Mouse (Mus musculus) hindbrain, embryonic 16.5 days (tissue): Measurements from ENCODE around the gene Fryl. TPM values are rescaled to one million over a fixed set of nuclear protein-coding genes. Genes with fewer than 3 reads are reported as not detected.

Experiments used
- ATAC-seq: fragments of 200-750 bp; cut with Nextera tagmentation; 2 replicates; pipeline ENCODE4 v1.8.0; 2017; ENCODE audit warnings: moderate TSS enrichment, moderate library complexity
- H3K27ac ChIP-seq: fragments of 300-500 bp; sonication (generic); 2 replicates; pipeline ENCODE4 v1.5.1; 2014; ENCODE audit warnings: low read depth, mild to moderate bottlenecking, control low read depth, low read length, moderate library complexity
- H3K27me3 ChIP-seq: fragments of 300-500 bp; sonication (generic); replicated peaks from 2 replicates; pipeline ENCODE4 v1.6.1; 2014; ENCODE audit warnings: low read length; ENCODE audit not compliant: control insufficient read depth, insufficient read depth
- H3K36me3 ChIP-seq: fragments of 300-500 bp; sonication (generic); 2 replicates; pipeline ENCODE4 v1.6.1; 2014; ENCODE audit warnings: mild to moderate bottlenecking, low read length, moderate library complexity, mixed read lengths; ENCODE audit not compliant: control insufficient read depth, insufficient read depth
- H3K4me1 ChIP-seq: fragments of 300-500 bp; sonication (generic); 2 replicates; pipeline ENCODE4 v1.6.1; 2014; ENCODE audit warnings: low read depth, low read length; ENCODE audit not compliant: control insufficient read depth, insufficient read depth
- H3K4me2 ChIP-seq: fragments of 300-500 bp; sonication (generic); 2 replicates; pipeline ENCODE4 v1.6.1; 2014; ENCODE audit warnings: mild to moderate bottlenecking, low read length, control low read depth, moderate library complexity
- H3K4me3 ChIP-seq: fragments of 300-500 bp; sonication (generic); 2 replicates; pipeline ENCODE4 v1.5.1; 2014; ENCODE audit warnings: mild to moderate bottlenecking, low read length, control low read depth, moderate library complexity
- H3K9ac ChIP-seq: fragments of 300-500 bp; sonication (generic); 2 replicates; pipeline ENCODE4 v1.6.1; 2014; ENCODE audit warnings: low read depth, mild to moderate bottlenecking, control low read depth, low read length, moderate library complexity
- H3K9me3 ChIP-seq: fragments of 300-500 bp; sonication (generic); 2 replicates; pipeline ENCODE4 v1.6.1; 2014; ENCODE audit warnings: mild to moderate bottlenecking, low read length, moderate library complexity; ENCODE audit not compliant: control insufficient read depth
- WGBS: fragments of 180-500 bp; shearing (Covaris S2); extraction: QIAGEN DNeasy Blood & Tissue Kit; methylation state at CpG from one replicate; pipeline ENCODE4 v1.1.7; 2014; 5-methylcytosine and 5-hydroxymethylcytosine counted together
- polyA plus RNA-seq: library from polyadenylated mRNA; unstranded; fragments of >200 nt; fragmentation: Nextera tagmentation; extraction: Ambion mirVana; gene quantifications from 2 replicates; pipeline ENCODE4 v1.2.1, GENCODE M21; 2015

Fryl gene
- polyA plus RNA-seq, 1 experiment from 2014 or later: 29.3 TPM

DNA sequence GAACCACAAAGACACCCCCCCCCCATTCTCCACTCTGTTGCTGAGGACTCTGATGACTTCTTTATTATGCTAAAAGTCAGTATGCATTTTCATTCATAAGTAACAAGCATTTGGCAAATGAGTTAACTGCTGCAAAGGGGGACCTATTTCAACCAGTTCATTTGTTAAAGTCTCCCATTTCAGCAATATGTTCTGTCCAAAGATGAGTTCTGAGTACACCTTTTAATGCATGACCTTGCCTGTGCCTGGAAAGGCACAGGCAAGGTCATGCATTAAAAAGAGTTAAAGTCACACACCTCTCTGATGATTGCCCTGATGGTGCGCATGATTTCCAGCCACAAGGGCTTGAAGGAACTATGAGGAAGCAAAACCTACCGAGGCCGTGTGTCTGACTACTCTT, 36.7 kb downstream of the Fryl start:
- Histone ChIP-seq H3K4me3 (no peak overlapping the region), H3K9me3 (no peaks in the 10 kb centered on the region), H3K27ac (no peak overlapping the region), H3K4me2 (no peak overlapping the region), H3K4me1 (no peaks in the 10 kb centered on the region), H3K36me3 (peaks cover 4% of the 10 kb centered on the region), H3K27me3 (no peaks in the 10 kb centered on the region), H3K9ac (no peak overlapping the region)
- 90% methylated on average over 3 of the region's 3 CpGs for WGBS
- no peak for ATAC-seq

GRCm38 (mm10) chr5:73218065-73218464, 38.4 kb downstream of the Fryl start:
- H3K27me3 ChIP-seq: no peaks in the 10 kb centered on the region

GRCm38 (mm10) chr5:73217116-73217515, 39.3 kb downstream of the Fryl start:
- ATAC-seq: no peak
- Histone ChIP-seq H3K27me3 (no peaks in the 10 kb centered on the region), H3K4me2 (no peak overlapping the region), H3K9ac (no peak overlapping the region), H3K4me1 (no peaks in the 10 kb centered on the region), H3K27ac (no peak overlapping the region), H3K4me3 (no peak overlapping the region), H3K36me3 (peaks cover 4% of the 10 kb centered on the region), H3K9me3 (no peaks in the 10 kb centered on the region)
- WGBS: 100% methylated on average over 1 of the region's 1 CpGs

More at GRCm38 (mm10) chr5:73218065-73218464, 38.4 kb downstream of the Fryl start:
- Histone ChIP-seq H3K9ac (no peak overlapping the region), H3K9me3 (no peaks in the 10 kb centered on the region), H3K4me3 (no peak overlapping the region), H3K4me2 (no peak overlapping the region), H3K36me3 (peaks cover 4% of the 10 kb centered on the region), H3K4me1 (no peaks in the 10 kb centered on the region), H3K27ac (no peak overlapping the region)
- no peak for ATAC-seq
- WGBS: 90% methylated on average over 4 of the region's 4 CpGs

- Histone ChIP-seq H3K9ac (no peak overlapping the region), H3K4me3 (no peak overlapping the region), H3K4me2 (no peak overlapping the region), H3K36me3 (peaks cover 4% of the 10 kb centered on the region), H3K27me3 (no peaks in the 10 kb centered on the region), H3K9me3 (no peaks in the 10 kb centered on the region), H3K4me1 (no peaks in the 10 kb centered on the region), H3K27ac (no peak overlapping the region)
- 89% methylated on average over 9 of the region's 9 CpGs for WGBS
- no peak for ATAC-seq
Observed at GRCm38 (mm10) chr5:73216014-73216413, 40.4 kb downstream of the Fryl start.

DNA sequence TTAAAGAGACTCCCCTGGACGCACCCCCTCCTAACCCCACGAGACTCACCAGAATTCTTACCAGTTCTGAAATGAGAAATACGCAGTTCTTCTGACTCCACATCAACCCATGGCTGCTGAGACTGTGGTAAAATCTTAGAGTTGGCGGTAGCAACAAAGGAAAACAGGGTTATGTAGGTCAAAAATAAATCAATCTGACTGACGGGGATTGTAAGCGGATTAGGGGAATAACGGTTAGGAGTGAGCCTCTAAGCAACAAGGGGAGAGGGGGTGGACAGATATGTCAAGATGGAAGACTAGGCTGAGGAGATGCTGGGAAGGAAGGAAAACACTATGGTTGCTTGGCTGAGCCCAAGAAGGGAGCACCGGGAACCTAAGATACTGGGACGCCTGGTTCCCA, 44.0 kb downstream of the Fryl start:
- no peak for ATAC-seq
- H3K27me3 ChIP-seq: no peaks in the 10 kb centered on the region
- H3K4me2 ChIP-seq: no peak overlapping the region
- H3K4me1 ChIP-seq: peaks cover 3% of the 10 kb centered on the region; the same call in 1 of the 2 replicates
- H3K36me3 ChIP-seq: no peaks in the 10 kb centered on the region
- H3K9me3 ChIP-seq: no peaks in the 10 kb centered on the region
- H3K9ac ChIP-seq: no peak overlapping the region
- no peak overlapping the region for H3K4me3 ChIP-seq
- 81% methylated on average over 9 of the region's 9 CpGs for WGBS
- no peak overlapping the region for H3K27ac ChIP-seq

GRCm38 (mm10) chr5:73211961-73212360, 44.5 kb downstream of the Fryl start:
- Histone ChIP-seq H3K4me3 (no peak overlapping the region), H3K4me2 (no peak overlapping the region), H3K9me3 (no peaks in the 10 kb centered on the region), H3K4me1 (peaks cover 3% of the 10 kb centered on the region; the same call in 1 of the 2 replicates), H3K27me3 (no peaks in the 10 kb centered on the region), H3K36me3 (no peaks in the 10 kb centered on the region), H3K27ac (no peak overlapping the region), H3K9ac (no peak overlapping the region)
- no peak for ATAC-seq
- WGBS: 92% methylated on average over 15 of the region's 15 CpGs

DNA sequence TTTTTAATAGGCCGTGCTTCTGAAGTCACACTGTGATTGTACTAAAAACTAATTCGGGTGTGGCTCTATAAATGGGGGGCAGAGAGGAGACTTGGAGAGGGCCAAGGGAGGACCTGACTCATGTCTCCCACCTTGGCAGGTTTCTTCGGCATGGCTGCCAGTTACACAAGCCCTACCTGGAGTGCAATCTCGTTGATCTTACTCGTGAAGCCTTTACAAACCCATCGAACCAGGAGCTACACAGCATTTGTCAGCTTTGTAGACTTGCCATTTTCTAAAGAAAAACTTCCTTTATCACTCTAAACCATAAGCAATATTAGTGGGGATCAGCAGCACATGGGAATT, 45.5 kb downstream of the Fryl start:
- Histone ChIP-seq H3K4me1 (peaks cover 3% of the 10 kb centered on the region; the same call in 1 of the 2 replicates), H3K27me3 (no peaks in the 10 kb centered on the region), H3K27ac (no peak overlapping the region), H3K9me3 (no peaks in the 10 kb centered on the region), H3K9ac (no peak overlapping the region), H3K4me2 (no peak overlapping the region), H3K36me3 (no peaks in the 10 kb centered on the region), H3K4me3 (no peak overlapping the region)
- 91% methylated on average over 6 of the region's 6 CpGs for WGBS
- ATAC-seq: no peak

GRCm38 (mm10) chr5:73210127-73210970, 46.1 kb downstream of the Fryl start:
- WGBS: 86% methylated on average over 22 of the region's 22 CpGs
- H3K4me1 ChIP-seq: peaks cover 3% of the 10 kb centered on the region; the same call in 1 of the 2 replicates
- no peaks in the 10 kb centered on the region for H3K9me3 ChIP-seq
- H3K9ac ChIP-seq: no peak overlapping the region
- H3K4me2 ChIP-seq: no peak overlapping the region
- no peaks in the 10 kb centered on the region for H3K27me3 ChIP-seq
- no peak for ATAC-seq
- no peak overlapping the region for H3K27ac ChIP-seq
- no peak overlapping the region for H3K4me3 ChIP-seq
- H3K36me3 ChIP-seq: no peaks in the 10 kb centered on the region

DNA sequence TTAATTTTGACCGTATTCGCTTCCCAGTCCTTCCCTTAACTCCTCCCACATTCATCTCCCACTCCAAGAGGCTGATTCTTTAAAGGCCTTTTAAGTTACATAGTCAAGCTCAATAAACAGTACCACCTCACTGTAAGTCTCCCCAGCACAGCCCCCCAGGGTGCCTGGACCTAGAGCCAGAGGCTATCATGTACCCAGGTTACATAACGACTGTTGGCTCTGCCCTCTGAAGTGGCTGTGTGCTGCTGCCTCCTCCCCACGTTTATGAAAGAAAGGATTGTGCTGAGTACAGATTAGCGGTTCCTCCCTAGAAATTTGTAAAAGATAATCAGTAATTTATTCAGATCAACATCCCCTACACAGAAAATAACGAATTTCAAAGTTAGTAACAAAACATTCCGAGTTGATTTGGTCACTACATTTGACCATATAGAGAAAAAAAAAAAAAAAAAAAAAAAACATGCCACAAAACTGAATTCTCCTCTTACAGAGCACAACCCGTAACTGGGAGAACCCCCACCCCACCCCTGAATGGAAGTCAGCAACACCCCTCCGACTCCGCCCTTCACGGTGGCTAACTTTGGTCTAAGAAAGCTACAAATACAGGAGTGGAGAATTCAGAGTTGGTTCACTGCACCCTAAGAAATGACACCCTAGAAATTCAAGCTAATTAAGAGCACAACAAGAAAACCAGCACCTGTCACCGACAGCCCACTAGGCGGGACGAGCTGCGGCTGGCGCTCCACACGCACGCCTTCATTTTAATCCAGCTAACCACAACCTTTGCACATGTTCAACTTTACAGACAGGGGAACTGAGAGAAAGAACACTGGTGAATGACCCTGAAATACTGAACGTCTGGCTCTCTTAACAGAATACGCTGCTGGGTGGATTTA, 47.0 kb downstream of the Fryl start:
- ATAC-seq: no peak

More for the DNA sequence above, 47.0 kb downstream of the Fryl start:
- Histone ChIP-seq H3K4me2 (no peak overlapping the region), H3K4me1 (peaks cover 3% of the 10 kb centered on the region; the same call in 1 of the 2 replicates), H3K9ac (no peak overlapping the region), H3K9me3 (no peaks in the 10 kb centered on the region), H3K36me3 (no peaks in the 10 kb centered on the region), H3K27me3 (no peaks in the 10 kb centered on the region), H3K27ac (no peak overlapping the region), H3K4me3 (no peak overlapping the region)
- 65% methylated on average over 20 of the region's 20 CpGs for WGBS
